Mouse (Mus musculus): ENCODE data around the gene Dnm3.
"Not testable (repeated sequence)": the region's sequence is repeated elsewhere in the genome, so short reads cannot be mapped to it uniquely, and the experiment has no call there.

The Dnm3 gene

GRCm38 (mm10) chr1:162428904-162429303 lies 48.9 kb downstream of the Dnm3 start:
- DNase-seq (ENCODE audit: low spot score in 2 of 2): no peak

DNA sequence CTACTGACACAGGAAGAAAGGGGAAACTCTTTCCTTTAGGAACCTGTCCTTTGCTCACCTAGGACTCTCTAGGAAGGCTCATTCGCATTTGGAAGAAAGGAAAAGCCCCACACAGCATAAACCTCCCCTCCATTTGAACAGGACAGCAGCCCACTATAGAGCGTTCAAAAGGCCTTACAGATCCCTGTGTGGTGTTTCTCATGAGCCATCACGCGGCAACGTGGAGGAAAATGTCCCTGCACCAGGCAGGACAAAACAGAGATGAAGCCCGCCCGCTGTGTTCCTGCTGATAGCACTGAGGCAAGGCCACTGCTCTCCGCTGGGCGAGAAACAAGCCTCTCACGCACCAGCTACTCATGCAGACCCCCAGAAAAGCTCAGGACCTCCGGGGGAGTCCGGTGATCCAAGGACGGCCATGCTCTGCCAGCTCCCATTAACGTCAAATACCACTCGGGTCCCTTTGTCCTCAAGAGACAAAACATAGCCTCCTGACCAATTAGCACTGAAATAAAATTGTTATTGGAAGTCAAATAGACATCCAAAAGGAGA lies 51.8 kb downstream of the Dnm3 start:
- no peak for DNase-seq (ENCODE audit: low spot score in 2 of 2)

- DNase-seq (ENCODE audit: low spot score in 2 of 2): no peak
Measured at GRCm38 (mm10) chr1:162422826-162423225, 55.0 kb downstream of the Dnm3 start.

DNA sequence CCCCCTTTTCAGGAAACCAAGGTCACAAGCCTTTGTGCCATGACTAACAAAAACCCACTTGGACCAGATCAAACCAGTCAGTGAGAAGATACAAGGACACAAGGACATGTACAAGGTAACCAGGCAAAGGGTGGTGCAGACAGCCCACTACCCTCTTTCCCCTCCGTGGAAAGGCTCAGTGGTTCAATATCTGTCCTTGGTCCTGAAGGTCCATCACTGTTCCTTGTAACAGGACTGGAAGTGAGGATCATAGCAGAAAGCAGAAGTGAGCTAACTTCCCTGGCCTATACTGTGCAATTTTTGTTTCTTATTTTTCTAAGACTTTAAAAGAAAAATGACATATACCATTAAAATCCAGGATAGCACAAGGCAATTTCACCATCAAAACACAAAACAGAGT lies 64.0 kb downstream of the Dnm3 start:
- no peak for DNase-seq (ENCODE audit: low spot score in 2 of 2)

DNA sequence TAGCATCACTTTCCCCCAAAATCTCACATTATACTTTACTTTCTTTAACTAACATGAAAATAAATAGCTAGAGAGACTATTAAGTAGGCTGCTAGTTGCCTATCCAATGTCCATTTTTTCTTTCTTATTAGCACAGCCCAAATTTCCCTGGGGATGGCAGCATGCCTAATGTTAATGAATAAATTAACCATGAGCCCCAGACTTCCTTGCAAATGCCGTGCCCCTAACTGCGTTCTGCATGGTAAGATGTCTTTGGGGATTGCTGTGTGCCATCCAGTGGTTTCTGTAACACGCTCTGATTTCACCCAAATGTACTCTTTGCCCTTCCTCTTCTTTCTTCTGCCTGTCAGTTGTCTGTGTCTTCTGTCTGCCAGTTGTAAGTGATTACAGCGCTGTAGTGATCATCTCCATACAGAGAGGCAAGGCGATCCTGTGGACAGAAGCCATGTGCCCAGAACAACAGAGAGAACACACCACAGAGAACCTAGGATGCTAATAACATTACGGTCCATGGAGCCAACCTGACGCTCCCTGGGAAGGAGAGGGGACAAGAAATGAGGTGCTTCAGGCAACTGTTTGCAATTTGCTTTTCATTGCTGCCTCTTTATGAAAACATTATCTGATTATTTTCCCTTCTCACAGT lies 64.9 kb downstream of the Dnm3 start:
- DNase-seq (ENCODE audit: low spot score in 2 of 2): no peak

DNA sequence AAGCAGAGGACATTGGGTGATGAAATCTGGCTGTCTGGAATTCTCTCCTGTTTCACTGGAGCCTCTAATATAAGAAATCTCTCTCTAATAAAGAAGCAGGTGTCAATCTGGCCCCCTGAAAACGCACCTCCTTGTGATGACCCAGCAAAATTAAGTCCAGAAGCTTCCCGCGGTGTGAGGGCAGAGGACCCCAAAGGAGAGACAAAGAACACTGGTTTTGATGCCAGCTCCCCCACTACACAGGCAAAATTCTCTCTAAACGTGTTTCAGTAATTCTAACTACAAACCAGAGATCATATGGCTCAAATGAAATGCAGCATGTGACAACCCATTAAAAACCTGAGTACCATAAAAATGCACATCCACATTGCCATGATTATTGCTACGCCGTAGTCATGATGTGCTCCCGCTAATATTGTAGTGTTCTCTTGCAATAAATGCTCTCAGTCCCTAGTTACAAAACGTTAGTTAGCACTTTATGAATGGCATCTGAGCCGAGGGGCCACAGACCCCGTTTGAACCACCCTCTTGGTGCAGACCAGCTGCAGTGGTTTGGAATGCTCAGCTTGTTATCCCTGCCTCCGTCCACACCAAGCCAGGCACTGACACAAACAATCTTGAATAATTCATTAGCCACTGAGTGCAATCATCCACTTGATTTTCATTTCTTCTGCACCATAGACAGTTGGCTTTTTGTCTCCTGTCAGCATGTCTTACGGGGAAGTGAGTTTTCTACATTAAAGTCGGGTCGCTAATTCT lies 67.4 kb downstream of the Dnm3 start:
- no peak for DNase-seq (ENCODE audit: low spot score in 2 of 2)

DNA sequence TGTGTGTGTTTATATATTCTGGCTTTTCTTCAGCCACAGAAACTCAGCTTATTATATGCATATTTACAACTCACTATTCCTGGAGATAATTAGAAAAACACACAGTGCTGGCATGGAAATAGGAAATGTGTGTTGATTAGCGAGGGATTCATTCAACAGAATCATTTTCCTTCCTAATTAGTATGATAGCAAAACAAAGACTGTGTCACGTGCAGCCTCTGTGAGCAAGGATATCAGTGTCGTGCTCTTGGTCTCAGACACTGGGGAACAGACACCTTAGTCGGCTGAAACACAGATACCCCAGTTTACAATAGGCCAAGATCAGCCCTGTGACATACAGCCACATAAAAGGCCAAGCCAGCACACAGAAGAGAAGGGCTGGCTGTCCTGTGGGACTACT lies 83.3 kb downstream of the Dnm3 start:
- DNase-seq (ENCODE audit: low spot score in 2 of 2): no peak

DNA sequence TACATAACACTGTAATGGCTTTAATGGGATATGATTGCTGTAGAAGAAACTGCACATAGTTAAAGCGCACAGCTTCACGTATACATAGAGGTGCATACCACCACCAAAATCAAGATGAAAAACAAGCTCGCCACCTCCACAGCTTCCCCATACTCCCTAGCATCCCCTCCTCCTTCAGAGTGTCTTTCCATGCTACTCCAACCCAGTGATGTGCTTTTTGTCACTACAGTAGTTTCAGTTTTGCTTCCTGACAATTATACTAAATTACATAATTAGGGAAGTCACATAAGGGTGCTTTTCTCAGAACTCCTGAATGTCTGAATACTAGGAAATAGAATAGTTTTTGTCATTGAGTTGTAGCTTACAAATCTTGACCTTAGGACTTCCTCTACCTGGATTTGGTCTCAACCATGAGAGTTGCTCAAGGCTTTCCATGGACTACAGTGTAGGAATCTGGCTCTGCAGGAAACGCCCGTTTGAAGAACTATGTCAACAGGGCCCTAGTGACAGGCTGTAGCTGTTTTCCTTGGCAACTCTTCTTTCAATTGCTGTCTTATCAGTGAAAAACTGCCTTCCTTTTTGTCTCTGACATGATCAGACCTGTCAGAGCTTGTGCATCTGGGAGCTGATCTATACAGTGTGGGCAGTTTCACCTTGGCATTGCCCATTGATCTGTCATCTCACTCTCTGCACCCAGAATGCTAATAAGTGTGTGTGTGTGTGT lies 89.2 kb downstream of the Dnm3 start:
- no peak for DNase-seq (ENCODE audit: low spot score in 2 of 2)

GRCm38 (mm10) chr1:162373068-162373467 lies 104.8 kb downstream of the Dnm3 start:
- not testable (repeated sequence) for DNase-seq (ENCODE audit: low spot score in 2 of 2)

GRCm38 (mm10) chr1:162369726-162370125 lies 108.1 kb downstream of the Dnm3 start:
- no peak for DNase-seq (ENCODE audit: low spot score in 2 of 2)

DNA sequence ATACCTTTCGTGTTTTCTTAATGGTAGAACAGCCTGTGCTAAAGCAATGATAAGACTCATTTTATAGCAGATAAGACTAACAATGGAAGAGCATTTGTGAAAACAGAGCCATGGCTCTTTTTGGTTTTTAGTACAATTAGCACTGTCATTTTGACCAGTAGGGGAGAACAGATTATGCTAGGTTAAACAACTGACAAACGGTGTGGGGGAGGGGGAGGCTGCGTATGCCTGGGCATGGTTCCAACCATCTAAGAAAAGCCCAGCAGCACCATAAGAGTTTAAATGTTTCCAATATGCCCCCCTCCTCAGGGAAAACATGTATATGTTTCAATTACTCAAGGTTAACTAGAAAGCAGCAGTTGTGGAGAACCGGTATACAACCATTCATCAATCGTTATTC lies 115.9 kb downstream of the Dnm3 start:
- peak in 1 of 2 experiments; percentile 25 for DNase-seq (ENCODE audit: low spot score in 2 of 2)

DNA sequence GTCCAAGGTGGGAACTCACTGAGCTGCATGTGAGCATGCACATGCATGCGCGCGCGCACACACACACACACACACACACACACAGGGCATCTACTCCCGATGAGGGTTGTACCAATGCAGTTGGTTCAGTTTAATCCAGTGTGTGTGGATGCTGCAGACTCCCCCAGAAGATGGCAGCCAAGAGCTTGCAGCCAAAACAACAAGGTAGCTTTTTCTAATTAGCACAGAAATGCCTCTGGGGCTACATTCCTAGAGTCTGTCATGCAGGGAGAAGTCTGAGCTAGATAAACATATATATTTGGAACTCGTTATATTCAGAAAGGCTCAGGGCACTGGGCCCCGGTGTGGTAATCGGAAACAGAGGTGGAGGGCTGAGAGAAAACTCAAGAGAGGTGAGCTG lies 118.6 kb downstream of the Dnm3 start:
- peak; percentile 57 to 58 for DNase-seq (ENCODE audit: low spot score in 2 of 2)

GRCm38 (mm10) chr1:162358036-162358435 lies 119.8 kb downstream of the Dnm3 start:
- DNase-seq (ENCODE audit: low spot score in 2 of 2): no peak

DNA sequence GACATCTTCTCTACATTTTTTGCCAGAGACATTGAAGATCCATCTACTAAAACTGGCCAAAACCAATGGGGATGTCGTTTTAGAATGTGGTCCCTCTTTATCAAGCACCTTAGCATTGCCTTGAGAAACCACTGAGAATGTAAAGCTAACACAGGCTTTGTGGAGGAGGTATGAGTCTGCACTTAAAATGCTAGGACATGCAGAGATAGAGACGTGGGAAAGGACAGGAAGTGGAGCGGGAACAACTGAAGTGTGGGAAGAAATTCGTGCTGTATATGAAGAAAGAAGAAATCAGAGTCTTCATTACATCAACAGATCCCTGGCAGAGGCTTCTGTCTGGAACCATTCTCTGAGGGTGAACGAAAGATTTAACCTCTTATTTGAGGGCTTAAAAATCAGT lies 121.4 kb downstream of the Dnm3 start:
- no peak for DNase-seq (ENCODE audit: low spot score in 2 of 2)

DNA sequence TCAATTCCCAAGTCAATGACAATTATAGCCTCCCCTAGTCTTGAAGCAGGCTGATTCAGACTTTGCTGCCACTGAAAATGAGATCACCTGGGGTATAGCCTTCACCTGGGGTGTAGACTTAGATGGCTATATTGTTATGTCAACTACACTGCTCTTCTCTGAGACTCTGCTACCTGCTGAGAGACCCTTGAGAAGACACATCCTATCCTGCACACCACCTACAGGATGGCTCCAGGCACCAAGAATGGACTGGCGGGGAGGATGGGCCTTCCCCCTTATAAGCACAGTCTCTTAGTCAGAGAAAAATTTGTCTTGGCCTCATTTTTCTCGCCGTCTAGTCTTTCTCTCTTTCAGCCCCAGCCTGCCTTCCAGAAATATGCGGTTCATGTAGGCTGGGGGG lies 123.1 kb downstream of the Dnm3 start:
- DNase-seq (ENCODE audit: low spot score in 2 of 2): no peak

DNA sequence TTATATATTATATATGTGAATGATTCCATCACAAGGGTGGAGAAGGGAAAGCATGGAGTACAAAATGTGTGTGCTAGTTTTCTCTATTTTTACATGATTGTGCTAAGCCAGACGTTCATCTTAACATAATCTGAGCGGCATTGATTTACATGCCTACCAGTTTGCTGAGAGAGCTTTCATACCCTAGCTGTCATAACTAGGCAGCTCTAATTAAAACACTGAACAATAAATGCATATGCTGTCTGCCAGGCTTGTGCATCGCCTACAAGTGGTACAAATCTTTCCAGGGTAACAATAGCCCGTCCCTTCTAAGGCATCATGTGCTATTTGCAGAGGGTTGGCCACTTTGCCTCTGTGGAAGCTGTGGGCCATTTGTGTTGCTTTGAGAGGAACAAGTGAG lies 124.0 kb downstream of the Dnm3 start:
- no peak for DNase-seq (ENCODE audit: low spot score in 2 of 2)

DNA sequence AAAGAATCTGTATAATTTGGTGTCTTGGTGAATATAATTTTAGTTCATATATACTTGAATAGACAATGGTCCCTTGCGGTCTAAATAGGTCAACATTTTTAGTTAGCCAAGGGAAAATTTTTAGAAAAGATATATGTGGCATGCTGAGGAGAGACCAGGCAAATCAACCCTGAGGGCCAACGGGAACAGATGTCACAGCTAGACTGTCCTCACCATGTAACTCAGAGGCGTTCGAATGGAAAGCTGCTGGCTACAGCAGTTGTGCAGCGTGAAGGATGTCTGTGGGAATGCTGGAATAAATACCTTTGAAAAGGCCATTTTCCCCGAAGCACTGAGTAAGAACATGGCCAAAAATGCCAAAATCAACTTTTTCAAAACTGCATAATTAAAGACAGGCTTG lies 128.5 kb downstream of the Dnm3 start:
- no peak for DNase-seq (ENCODE audit: low spot score in 2 of 2)

GRCm38 (mm10) chr1:162346456-162347011 lies 131.3 kb downstream of the Dnm3 start:
- no peak for DNase-seq (ENCODE audit: low spot score in 2 of 2)

- no peak for DNase-seq (ENCODE audit: low spot score in 2 of 2)
Measured at GRCm38 (mm10) chr1:162337170-162337569, 140.7 kb downstream of the Dnm3 start.

- DNase-seq (ENCODE audit: low spot score in 2 of 2): no peak
Measured at GRCm38 (mm10) chr1:162336640-162337039, 141.2 kb downstream of the Dnm3 start.

- DNase-seq (ENCODE audit: low spot score in 2 of 2): no peak
Measured at GRCm38 (mm10) chr1:162336224-162336623, 141.6 kb downstream of the Dnm3 start.

DNA sequence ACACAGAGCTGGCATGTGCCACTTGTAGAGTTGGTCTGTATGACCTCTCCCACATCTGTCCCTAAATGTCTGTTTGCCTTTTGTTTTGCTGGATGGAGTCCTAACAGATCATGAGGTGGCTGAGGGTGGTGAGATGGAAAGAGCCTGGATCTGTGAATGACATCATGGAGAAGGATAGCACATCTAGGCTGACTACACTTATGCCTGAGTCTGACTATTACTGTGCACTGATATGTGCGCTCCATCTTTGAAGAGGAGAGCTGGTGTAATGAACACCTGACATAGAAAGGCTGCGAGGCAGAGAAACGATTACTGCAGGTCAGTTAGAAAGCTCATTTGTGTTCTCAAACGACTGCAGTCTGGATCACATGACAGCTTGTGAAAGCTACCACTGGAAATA lies 149.2 kb downstream of the Dnm3 start:
- DNase-seq (ENCODE audit: low spot score in 2 of 2): no peak

Measured in frontal cortex, postnatal 14 days (tissue).